Mouse (Mus musculus) lung, embryonic 14.5 days (tissue): ENCODE results near the gene Cnih2. TPM values are rescaled to one million over a fixed set of nuclear protein-coding genes. Genes with fewer than 3 reads are reported as not detected.
A peak's percentile ranks its signal among the peaks of the same experiment; 100 is the strongest.

ENCODE experiments used
- ATAC-seq: fragments of 200-750 bp; cut with Nextera tagmentation; 2 replicates; pipeline ENCODE4 v1.8.0; 2017; ENCODE audit warnings: mild to moderate bottlenecking, moderate TSS enrichment, moderate library complexity; ENCODE audit not compliant: insufficient read depth
- DNase-seq: peaks from one replicate; pipeline ENCODE4 v3.0.0-alpha.2; 2015
- H3K27ac ChIP-seq: fragments of 300-500 bp; sonication (generic); 2 replicates; pipeline ENCODE4 v1.5.1; 2014; ENCODE audit warnings: low read depth, mild to moderate bottlenecking, moderate library complexity
- H3K27me3 ChIP-seq: fragments of 300-500 bp; sonication (generic); 2 replicates; pipeline ENCODE4 v1.6.1; 2014; ENCODE audit warnings: low read length, control low read depth; ENCODE audit not compliant: insufficient read depth
- H3K36me3 ChIP-seq: fragments of 300-500 bp; sonication (generic); 2 replicates; pipeline ENCODE4 v1.6.1; 2014; ENCODE audit warnings: control low read depth; ENCODE audit not compliant: insufficient read depth
- H3K4me1 ChIP-seq: fragments of 300-500 bp; sonication (generic); 2 replicates; pipeline ENCODE4 v1.6.1; 2014; ENCODE audit warnings: antibody characterized with exemption, control low read depth; ENCODE audit not compliant: insufficient read depth
- H3K4me2 ChIP-seq: fragments of 300-500 bp; sonication (generic); 2 replicates; pipeline ENCODE4 v1.6.1; 2014; ENCODE audit warnings: mild to moderate bottlenecking
- H3K4me3 ChIP-seq: fragments of 300-500 bp; sonication (generic); 2 replicates; pipeline ENCODE4 v1.5.1; 2014; ENCODE audit warnings: low read depth, low read length
- H3K9ac ChIP-seq: fragments of 300-500 bp; sonication (generic); 2 replicates; pipeline ENCODE4 v1.6.1; 2014
- H3K9me3 ChIP-seq: fragments of 300-500 bp; sonication (generic); 2 replicates; pipeline ENCODE4 v1.6.1; 2016; ENCODE audit warnings: low read depth, low read length, control low read depth
- CTCF ChIP-seq: IDR thresholded peaks from 2 replicates; pipeline ENCODE4 v1.5.1; 2016; ENCODE audit warnings: antibody characterized with exemption, low read depth
- WGBS: fragments of 180-500 bp; shearing (Covaris S2); extraction: QIAGEN DNeasy Blood & Tissue Kit; methylation state at CpG from one replicate; pipeline ENCODE4 v1.1.7; 2014; 5-methylcytosine and 5-hydroxymethylcytosine counted together
- polyA plus RNA-seq: library from polyadenylated mRNA; unstranded; fragments of >200 nt; fragmentation: Nextera tagmentation; extraction: Ambion mirVana; gene quantifications from 2 replicates; pipeline ENCODE4 v1.2.1, GENCODE M21; 2014

Cnih2 gene
- polyA plus RNA-seq, 1 experiment from 2014 or later = 14.8 TPM

- TF ChIP-seq CTCF = no peak
- Histone ChIP-seq H3K9me3 (no peaks in the 10 kb centered on the region), H3K4me1 (peaks cover 6% of the 10 kb centered on the region; the same call in 1 of the 2 replicates), H3K27me3 (no peaks in the 10 kb centered on the region), H3K4me3 (peak within 1 kb of the TSS; percentile 83), H3K36me3 (0 out of 2 replicates have a peak, but pooled peaks cover 11% of the 10 kb centered on the region), H3K27ac (peak within 1 kb of the TSS; percentile 88), H3K9ac (peak within 1 kb of the TSS; percentile 73), H3K4me2 (peak within 1 kb of the TSS; percentile 82)
- DNase-seq = no peak
- peak; percentile 94 for ATAC-seq
- 2% methylated on average over 18 of the region's 18 CpGs for WGBS
Measured at GRCm38 (mm10) chr19:5118384-5118698, 20.0 kb upstream of the Cnih2 start, which contains the start of gene Klc2. Klc2 (minus strand) TSS chr19:5118560.

- ATAC-seq (peak; percentile 89), DNase-seq (peak; percentile 95)
- Histone ChIP-seq H3K9me3 (no peaks in the 10 kb centered on the region), H3K36me3 (peaks cover 13% of the 10 kb centered on the region), H3K27me3 (no peaks in the 10 kb centered on the region), H3K9ac (peak overlapping the region; percentile 73), H3K4me2 (peak overlapping the region; percentile 82), H3K27ac (peak overlapping the region; percentile 88), H3K4me1 (peaks cover 6% of the 10 kb centered on the region; the same call in 1 of the 2 replicates), H3K4me3 (peak overlapping the region; percentile 83)
- under 1% methylated on average over 83 of the region's 83 CpGs for WGBS
- peak; percentile 97 for TF ChIP-seq CTCF
Measured at GRCm38 (mm10) chr19:5117494-5118383, 19.4 kb upstream of the Cnih2 start.

- 87% methylated on average over 7 of the region's 7 CpGs for WGBS
- Histone ChIP-seq H3K27me3 (no peaks in the 10 kb centered on the region), H3K27ac (no peak overlapping the region), H3K4me2 (no peak overlapping the region), H3K4me1 (peaks cover 6% of the 10 kb centered on the region; the same call in 1 of the 2 replicates), H3K9ac (no peak overlapping the region), H3K9me3 (no peaks in the 10 kb centered on the region), H3K4me3 (no peak overlapping the region), H3K36me3 (peaks cover 53% of the 10 kb centered on the region)
- DNase-seq (no peak), ATAC-seq (no peak)
- TF ChIP-seq CTCF = no peak
Measured at GRCm38 (mm10) chr19:5113783-5114182, 15.5 kb upstream of the Cnih2 start.

- ATAC-seq = no peak
- H3K27ac ChIP-seq = peak overlapping the region; percentile 45; the same call in 1 of the 2 replicates
Measured at GRCm38 (mm10) chr19:5109659-5110453, 11.5 kb upstream of the Cnih2 start.

GRCm38 (mm10) chr19:5108702-5109101, 10.4 kb upstream of the Cnih2 start:
- ATAC-seq = no peak
- no peaks in the 10 kb centered on the region for H3K27me3 ChIP-seq
- no peak overlapping the region for H3K4me2 ChIP-seq
- H3K4me3 ChIP-seq = no peak overlapping the region
- H3K9me3 ChIP-seq = no peaks in the 10 kb centered on the region
- 35% methylated on average over 4 of the region's 4 CpGs for WGBS
- H3K27ac ChIP-seq = no peak overlapping the region
- H3K36me3 ChIP-seq = peaks cover 61% of the 10 kb centered on the region
- no peak overlapping the region for H3K9ac ChIP-seq
- no peak for DNase-seq
- H3K4me1 ChIP-seq = peaks cover 5% of the 10 kb centered on the region; the same call in 1 of the 2 replicates
- TF ChIP-seq CTCF = no peak

More at GRCm38 (mm10) chr19:5109659-5110453, 11.5 kb upstream of the Cnih2 start:
- Histone ChIP-seq H3K27me3 (no peaks in the 10 kb centered on the region), H3K4me2 (no peak overlapping the region), H3K9me3 (no peaks in the 10 kb centered on the region), H3K4me3 (no peak overlapping the region), H3K36me3 (peaks cover 54% of the 10 kb centered on the region), H3K4me1 (peaks cover 5% of the 10 kb centered on the region; the same call in 1 of the 2 replicates), H3K9ac (no peak overlapping the region; the same call in 1 of the 2 replicates)
- TF ChIP-seq CTCF = peak; percentile 45
- DNase-seq = no peak
- WGBS = 70% methylated on average over 19 of the region's 19 CpGs

GRCm38 (mm10) chr19:5108271-5108575, 9.9 kb upstream of the Cnih2 start:
- peak; percentile 63 for TF ChIP-seq CTCF
- DNase-seq (peak; percentile 72), ATAC-seq (0 out of 2 replicates have a peak, but pooled peaks have one; percentile 7)
- Histone ChIP-seq H3K4me2 (no peak overlapping the region), H3K9me3 (no peaks in the 10 kb centered on the region), H3K36me3 (peaks cover 61% of the 10 kb centered on the region), H3K9ac (no peak overlapping the region), H3K4me3 (no peak overlapping the region), H3K27ac (no peak overlapping the region), H3K27me3 (no peaks in the 10 kb centered on the region), H3K4me1 (peaks cover 5% of the 10 kb centered on the region; the same call in 1 of the 2 replicates)
- WGBS = 22% methylated on average over 5 of the region's 5 CpGs
